Mouse (Mus musculus) intestine, embryonic 16.5 days (tissue): Measurements from ENCODE around the gene Bex3. TPM values are rescaled to one million over a fixed set of nuclear protein-coding genes. Genes with fewer than 3 reads are reported as not detected.
"Not testable (repeated sequence)": the region's sequence is repeated elsewhere in the genome, so short reads cannot be mapped to it uniquely, and the experiment has no call there.

Source experiments
- ATAC-seq: fragments of 200-750 bp; cut with Nextera tagmentation; 2 replicates; pipeline ENCODE4 v1.8.0; 2017; ENCODE audit warnings: moderate TSS enrichment, moderate library complexity
- H3K27ac ChIP-seq: fragments of 300-500 bp; sonication (generic); 2 replicates; pipeline ENCODE4 v1.5.1; 2014; ENCODE audit warnings: mild to moderate bottlenecking, low read length
- H3K27me3 ChIP-seq: fragments of 300-500 bp; sonication (generic); replicated peaks from 2 replicates; pipeline ENCODE4 v1.6.1; 2014; ENCODE audit warnings: low read length, control low read depth, mixed read lengths; ENCODE audit not compliant: control insufficient read depth, insufficient read depth
- H3K36me3 ChIP-seq: fragments of 300-500 bp; sonication (generic); 2 replicates; pipeline ENCODE4 v1.6.1; 2014; ENCODE audit warnings: low read length, control low read depth; ENCODE audit not compliant: control insufficient read depth, insufficient read depth
- H3K4me1 ChIP-seq: fragments of 300-500 bp; sonication (generic); 2 replicates; pipeline ENCODE4 v1.6.1; 2014; ENCODE audit warnings: low read length, control low read depth, mixed read lengths; ENCODE audit not compliant: control insufficient read depth, insufficient read depth
- H3K4me2 ChIP-seq: fragments of 300-500 bp; sonication (generic); 2 replicates; pipeline ENCODE4 v1.6.1; 2014; ENCODE audit warnings: low read depth, low read length, control low read depth
- H3K4me3 ChIP-seq: fragments of 300-500 bp; sonication (generic); 2 replicates; pipeline ENCODE4 v1.5.1; 2014; ENCODE audit warnings: mild to moderate bottlenecking, low read length
- H3K9ac ChIP-seq: fragments of 300-500 bp; sonication (generic); 2 replicates; pipeline ENCODE4 v1.6.1; 2014; ENCODE audit warnings: low read depth, low read length
- H3K9me3 ChIP-seq: fragments of 300-500 bp; sonication (generic); 2 replicates; pipeline ENCODE4 v1.6.1; 2016; ENCODE audit warnings: low read length, control low read depth; ENCODE audit not compliant: control insufficient read depth
- WGBS: fragments of 180-500 bp; shearing (Covaris S2); extraction: QIAGEN DNeasy Blood & Tissue Kit; methylation state at CpG from one replicate; pipeline ENCODE4 v1.1.7; 2014; 5-methylcytosine and 5-hydroxymethylcytosine counted together
- polyA plus RNA-seq: library from polyadenylated mRNA; unstranded; fragments of >200 nt; fragmentation: Nextera tagmentation; extraction: Ambion mirVana; gene quantifications from 2 replicates; pipeline ENCODE4 v1.2.1, GENCODE M21; 2015

The Bex3 gene
- 355 and 360 TPM in 2 replicates for polyA plus RNA-seq

GRCm38 (mm10) chrX:136269743-136270392 is at the start of gene Bex3:
Gene Bex3, plus strand, starts transcription at chrX:136270253.
- H3K27me3 ChIP-seq, H3K9me3 ChIP-seq, H3K27ac ChIP-seq, H3K36me3 ChIP-seq, H3K4me1 ChIP-seq: not testable (repeated sequence)
- WGBS = 69% methylated on average over 4 of the region's 30 CpGs
- Histone ChIP-seq H3K4me3 (peak within 1 kb of the TSS; percentile 47), H3K9ac (peak within 1 kb of the TSS; percentile 63), H3K4me2 (peak within 1 kb of the TSS; percentile 45)
- ATAC-seq = peak; percentile 95

- no peaks in the 10 kb centered on the region for H3K27me3 ChIP-seq
- WGBS = 80% methylated on average over 6 of the region's 6 CpGs
- H3K9ac ChIP-seq = no peak overlapping the region
- no peaks in the 10 kb centered on the region for H3K4me1 ChIP-seq
- H3K36me3 ChIP-seq = no peaks in the 10 kb centered on the region
- no peak overlapping the region for H3K4me2 ChIP-seq
- ATAC-seq = no peak
- H3K4me3 ChIP-seq = no peak overlapping the region
- no peak overlapping the region for H3K27ac ChIP-seq
- H3K9me3 ChIP-seq = no peaks in the 10 kb centered on the region
Measured at GRCm38 (mm10) chrX:136223714-136224113, 46.3 kb upstream of the Bex3 start.

- H3K36me3 ChIP-seq = no peaks in the 10 kb centered on the region
- H3K27ac ChIP-seq = no peak overlapping the region
- ATAC-seq = no peak
- 41% methylated on average over 5 of the region's 5 CpGs for WGBS
- no peaks in the 10 kb centered on the region for H3K9me3 ChIP-seq
- H3K9ac ChIP-seq = no peak overlapping the region
- no peak overlapping the region for H3K4me3 ChIP-seq
- no peaks in the 10 kb centered on the region for H3K27me3 ChIP-seq
- H3K4me1 ChIP-seq = no peaks in the 10 kb centered on the region
- H3K4me2 ChIP-seq = no peak overlapping the region
Measured at GRCm38 (mm10) chrX:136227768-136228167, 42.3 kb upstream of the Bex3 start.

GRCm38 (mm10) chrX:136238118-136238517 is 31.9 kb upstream of the Bex3 start:
- no peaks in the 10 kb centered on the region for H3K4me1 ChIP-seq
- H3K27me3 ChIP-seq = no peaks in the 10 kb centered on the region
- H3K36me3 ChIP-seq = no peaks in the 10 kb centered on the region
- WGBS = 54% methylated on average over 3 of the region's 3 CpGs
- H3K27ac ChIP-seq = no peak overlapping the region
- no peak overlapping the region for H3K4me2 ChIP-seq
- no peak overlapping the region for H3K4me3 ChIP-seq
- no peaks in the 10 kb centered on the region for H3K9me3 ChIP-seq
- ATAC-seq = no peak
- no peak overlapping the region for H3K9ac ChIP-seq

GRCm38 (mm10) chrX:136243181-136243580 is 26.9 kb upstream of the Bex3 start:
- H3K27me3 ChIP-seq = no peaks in the 10 kb centered on the region
- no peak for ATAC-seq
- no peak overlapping the region for H3K9ac ChIP-seq
- no peak overlapping the region for H3K4me3 ChIP-seq
- H3K27ac ChIP-seq = no peak overlapping the region
- H3K36me3 ChIP-seq = no peaks in the 10 kb centered on the region
- H3K9me3 ChIP-seq = no peaks in the 10 kb centered on the region
- H3K4me1 ChIP-seq = no peaks in the 10 kb centered on the region
- H3K4me2 ChIP-seq = no peak overlapping the region
- 83% methylated on average over 2 of the region's 2 CpGs for WGBS

GRCm38 (mm10) chrX:136244574-136245229 is 25.4 kb upstream of the Bex3 start, which contains the start of gene Tceal9:
Gene Tceal9, plus strand, starts transcription at chrX:136245079.
- Histone ChIP-seq H3K36me3 (no peaks in the 10 kb centered on the region), H3K4me2 (peak within 1 kb of the TSS; percentile 46), H3K4me1 (no peaks in the 10 kb centered on the region), H3K9ac (peak within 1 kb of the TSS; percentile 73), H3K27ac (peak within 1 kb of the TSS; percentile 77), H3K4me3 (peak within 1 kb of the TSS; percentile 63), H3K9me3 (no peaks in the 10 kb centered on the region), H3K27me3 (no peaks in the 10 kb centered on the region)
- peak; percentile 92 for ATAC-seq
- 27% methylated on average over 20 of the region's 20 CpGs for WGBS

GRCm38 (mm10) chrX:136245521-136246071 is 24.5 kb upstream of the Bex3 start:
- Histone ChIP-seq H3K4me3 (peak overlapping the region; percentile 63), H3K27ac (peak overlapping the region; percentile 77), H3K4me2 (peak overlapping the region; percentile 46; the same call in 1 of the 2 replicates), H3K9me3 (no peaks in the 10 kb centered on the region), H3K27me3 (no peaks in the 10 kb centered on the region), H3K9ac (peak overlapping the region; percentile 73), H3K36me3 (no peaks in the 10 kb centered on the region), H3K4me1 (no peaks in the 10 kb centered on the region)
- WGBS = 22% methylated on average over 15 of the region's 15 CpGs
- ATAC-seq = peak; percentile 82

- Histone ChIP-seq H3K4me2 (no peak overlapping the region), H3K27me3 (no peaks in the 10 kb centered on the region), H3K4me1 (no peaks in the 10 kb centered on the region), H3K9me3 (no peaks in the 10 kb centered on the region), H3K9ac (no peak overlapping the region), H3K4me3 (no peak overlapping the region), H3K36me3 (no peaks in the 10 kb centered on the region), H3K27ac (no peak overlapping the region)
- ATAC-seq = no peak
- WGBS = 40% methylated on average over 6 of the region's 6 CpGs
Measured at GRCm38 (mm10) chrX:136248811-136249210, 21.2 kb upstream of the Bex3 start.

- ATAC-seq = no peak
- Histone ChIP-seq H3K27me3 (no peaks in the 10 kb centered on the region), H3K36me3 (no peaks in the 10 kb centered on the region), H3K27ac (no peak overlapping the region), H3K4me3 (no peak overlapping the region), H3K4me2 (no peak overlapping the region), H3K9me3 (no peaks in the 10 kb centered on the region), H3K4me1 (no peaks in the 10 kb centered on the region), H3K9ac (no peak overlapping the region)
- WGBS = 51% methylated on average over 7 of the region's 7 CpGs
Measured at GRCm38 (mm10) chrX:136249671-136250070, 20.4 kb upstream of the Bex3 start.
